Mouse (Mus musculus) lung, postnatal 10 days (tissue): ENCODE data around the gene Psap.
A peak's percentile ranks its signal among the peaks of the same experiment; 100 is the strongest.

Experiments used
- DNase-seq: peaks from one replicate; pipeline ENCODE4 v3.0.0; 2021

Psap gene

GRCm38 (mm10) chr10:60265252-60265651, 12.2 kb upstream of the Psap start:
- DNase-seq = peak; percentile 54

- DNase-seq = no peak
Measured at GRCm38 (mm10) chr10:60266842-60267401, 10.5 kb upstream of the Psap start.

GRCm38 (mm10) chr10:60268738-60269137, 8.7 kb upstream of the Psap start:
- DNase-seq = no peak

- DNase-seq = no peak
Measured at GRCm38 (mm10) chr10:60269141-60270064, 8.0 kb upstream of the Psap start.

GRCm38 (mm10) chr10:60271015-60271414, 6.4 kb upstream of the Psap start:
- DNase-seq = no peak

GRCm38 (mm10) chr10:60272241-60272640, 5.2 kb upstream of the Psap start:
- no peak for DNase-seq

GRCm38 (mm10) chr10:60273382-60273781, 4.0 kb upstream of the Psap start:
- DNase-seq = no peak

- DNase-seq = peak; percentile 34
Measured at GRCm38 (mm10) chr10:60278006-60278399, 576 bp downstream of the Psap start.

GRCm38 (mm10) chr10:60278786-60279185, 1.4 kb downstream of the Psap start:
- DNase-seq = no peak

- DNase-seq = no peak
Measured at GRCm38 (mm10) chr10:60279290-60279940, 2.0 kb downstream of the Psap start.

GRCm38 (mm10) chr10:60279941-60280301, 2.5 kb downstream of the Psap start:
- peak; percentile 57 for DNase-seq

GRCm38 (mm10) chr10:60280353-60280752, 2.9 kb downstream of the Psap start:
- DNase-seq = no peak

- DNase-seq = no peak
Measured at GRCm38 (mm10) chr10:60281571-60282050, 4.2 kb downstream of the Psap start.

GRCm38 (mm10) chr10:60282116-60283014, 4.9 kb downstream of the Psap start:
- peak; percentile 43 for DNase-seq

- no peak for DNase-seq
Measured at GRCm38 (mm10) chr10:60284248-60284647, 6.8 kb downstream of the Psap start.

GRCm38 (mm10) chr10:60284676-60285111, 7.3 kb downstream of the Psap start:
- no peak for DNase-seq

GRCm38 (mm10) chr10:60285183-60285582, 7.8 kb downstream of the Psap start:
- no peak for DNase-seq

GRCm38 (mm10) chr10:60285676-60286372, 8.4 kb downstream of the Psap start:
- peak; percentile 64 for DNase-seq

- no peak for DNase-seq
Measured at GRCm38 (mm10) chr10:60286546-60286945, 9.1 kb downstream of the Psap start.

- no peak for DNase-seq
Measured at GRCm38 (mm10) chr10:60287161-60287560, 9.7 kb downstream of the Psap start.

GRCm38 (mm10) chr10:60287726-60288125, 10.3 kb downstream of the Psap start:
- no peak for DNase-seq

- DNase-seq = peak; percentile 49
Measured at GRCm38 (mm10) chr10:60289216-60289615, 11.8 kb downstream of the Psap start.
